Mouse (Mus musculus): ENCODE data around the gene Gm10234.

DNA sequence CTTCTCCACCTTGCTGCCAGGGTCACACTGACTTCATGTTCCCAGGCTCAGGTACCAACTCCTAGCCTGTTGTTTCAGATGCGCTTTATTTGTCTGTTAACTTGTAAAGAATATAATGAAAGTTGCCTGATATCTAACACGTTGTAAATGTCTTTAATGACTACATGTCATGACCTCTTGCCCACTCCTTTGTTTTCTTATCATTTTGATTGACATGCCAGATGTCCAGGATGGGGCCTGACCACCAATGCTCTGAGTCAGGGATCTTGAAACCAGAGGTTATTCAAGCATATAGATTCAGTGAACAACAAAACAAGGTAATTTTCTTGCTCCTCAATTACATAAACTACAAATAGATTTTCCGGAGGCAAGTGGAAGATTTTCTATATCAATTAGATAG lies 23.5 kb upstream of the Gm10234 start:
- TF ChIP-seq CTCF (IDR thresholded peaks at IDR 0.05; ENCODE audit: low read depth) (no peak), EP300 (IDR thresholded peaks at IDR 0.05; ENCODE audit: low read depth) (no peak)

All from liver, postnatal 0 days (tissue).